Mouse (Mus musculus): ENCODE results near the gene Jak2. TPM values are rescaled to one million over a fixed set of nuclear protein-coding genes. Genes with fewer than 3 reads are reported as not detected.
A peak's percentile ranks its signal among the peaks of the same experiment; 100 is the strongest.

Gene Jak2
- 10 to 100 TPM; 27.0 to 28.5 TPM for total RNA-seq (2021)
- long read RNA-seq, experiment 1, full-length matches to known transcripts: 17 of 26 reads
- long read RNA-seq, experiment 1, partial matches to known transcripts: 2 of 26 reads
- long read RNA-seq, experiment 1, other reads (novel, unspliced or antisense): 7 of 26 reads
- long read RNA-seq, experiment 2, full-length matches to known transcripts: 8 of 11 reads
- long read RNA-seq, experiment 2, partial matches to known transcripts: 0 of 11 reads
- long read RNA-seq, experiment 2, other reads (novel, unspliced or antisense): 3 of 11 reads

DNA sequence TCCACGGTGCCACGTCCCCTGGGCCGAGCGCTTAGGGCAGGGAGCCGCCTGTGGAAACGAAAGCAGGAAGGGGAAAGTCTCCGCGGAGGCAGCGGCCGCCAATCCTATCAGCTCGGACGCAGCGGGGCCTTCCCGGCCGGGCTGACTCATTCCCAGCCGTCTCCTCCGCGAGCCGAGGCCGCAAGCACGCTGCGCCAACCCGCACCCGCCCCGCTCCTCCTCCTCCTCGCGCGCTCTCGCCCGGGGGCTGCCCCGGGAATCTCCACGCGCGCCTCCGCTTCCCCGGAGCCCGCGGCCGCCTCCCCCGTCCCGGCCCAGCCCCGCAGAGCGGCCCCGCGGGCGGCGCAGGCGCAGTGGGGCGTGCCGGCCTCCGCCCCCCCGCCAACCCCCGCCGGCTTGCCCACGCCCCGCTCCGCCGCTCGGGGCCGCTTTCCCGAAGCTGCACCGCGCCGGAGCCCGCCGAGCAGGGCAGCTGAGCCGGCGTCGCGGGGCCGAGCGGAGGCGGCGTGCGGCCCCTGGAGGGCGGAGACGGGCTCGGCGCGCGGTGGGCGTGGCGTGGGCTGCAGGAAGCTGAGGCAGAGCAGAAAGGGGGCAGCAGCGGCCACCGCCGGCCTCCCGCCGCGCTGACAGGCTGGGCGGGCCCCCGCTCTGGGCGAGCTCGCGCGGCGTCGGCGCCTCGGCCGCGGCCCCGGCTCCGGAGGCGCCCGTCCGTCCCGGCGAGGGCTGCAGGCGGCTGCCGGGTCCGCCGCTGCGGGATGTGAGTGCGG is at the start of gene Jak2:
TSS of gene Jak2 (plus strand) at position 638 of the 767 bp plus-strand sequence.
- peak; percentile 79 to 92 for DNase-seq (ENCODE audit: low spot score in 2 of 2)

DNA sequence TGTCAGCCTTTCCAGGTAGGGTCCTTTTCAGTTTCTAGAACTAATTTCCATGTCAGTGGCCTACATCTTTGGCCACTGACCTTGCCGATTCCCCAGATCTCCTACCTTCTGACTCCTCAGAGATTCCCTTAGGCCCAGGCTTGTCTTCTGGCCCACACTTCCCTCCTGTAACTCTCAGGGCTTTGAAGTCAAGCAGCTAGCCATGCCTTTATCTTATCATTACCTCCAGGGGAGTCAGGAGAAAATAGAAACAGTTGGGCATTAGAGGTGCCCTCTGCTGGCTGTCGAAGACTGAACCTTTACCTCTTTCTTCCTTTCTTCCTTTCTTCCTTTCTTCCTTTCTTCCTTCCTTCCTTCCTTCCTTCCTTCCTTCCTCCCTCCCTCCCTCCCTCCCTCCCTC is 48.3 kb upstream of the Jak2 start:
- DNase-seq (ENCODE audit: low spot score in 2 of 2): no peak

DNA sequence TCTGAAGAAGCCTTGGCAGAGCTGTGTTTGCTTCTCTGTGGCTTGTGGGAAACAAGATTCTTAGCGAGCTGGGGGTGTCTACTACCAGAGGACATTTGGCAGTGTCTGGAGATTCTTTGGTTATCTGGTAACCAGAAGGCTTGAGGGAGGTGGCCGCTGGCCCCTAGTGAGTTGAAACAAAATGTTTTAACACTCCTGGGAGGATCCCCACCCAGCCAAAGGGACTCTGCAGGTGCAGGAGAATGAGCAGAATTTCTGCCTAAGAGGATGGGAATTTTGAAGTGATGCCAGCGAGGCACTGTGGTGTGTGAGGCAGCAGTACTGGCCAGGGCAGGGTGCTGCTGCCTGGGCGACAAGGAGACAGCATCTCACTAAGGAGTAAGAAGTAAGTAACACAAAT is 47.0 kb upstream of the Jak2 start:
- no peak for DNase-seq (ENCODE audit: low spot score in 2 of 2)

DNA sequence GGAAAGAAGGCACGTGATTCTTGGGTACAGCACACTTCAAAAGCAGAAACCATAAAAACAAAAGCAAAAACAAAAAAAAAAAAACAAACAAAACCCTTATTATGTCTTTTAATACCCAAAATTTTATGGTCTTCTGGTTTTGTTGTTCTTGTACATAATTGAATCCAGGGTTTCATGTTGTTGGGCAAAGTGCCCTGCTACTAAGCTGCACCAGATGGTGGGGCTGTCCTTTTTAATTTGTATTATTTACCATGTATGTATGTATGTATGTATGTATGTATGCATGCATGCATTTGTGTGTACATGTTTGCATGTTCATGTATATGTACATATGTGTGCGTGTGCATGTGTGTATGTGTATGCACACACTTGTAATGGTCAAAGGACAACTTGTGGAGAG is 46.4 kb upstream of the Jak2 start:
- DNase-seq (ENCODE audit: low spot score in 2 of 2): no peak

DNA sequence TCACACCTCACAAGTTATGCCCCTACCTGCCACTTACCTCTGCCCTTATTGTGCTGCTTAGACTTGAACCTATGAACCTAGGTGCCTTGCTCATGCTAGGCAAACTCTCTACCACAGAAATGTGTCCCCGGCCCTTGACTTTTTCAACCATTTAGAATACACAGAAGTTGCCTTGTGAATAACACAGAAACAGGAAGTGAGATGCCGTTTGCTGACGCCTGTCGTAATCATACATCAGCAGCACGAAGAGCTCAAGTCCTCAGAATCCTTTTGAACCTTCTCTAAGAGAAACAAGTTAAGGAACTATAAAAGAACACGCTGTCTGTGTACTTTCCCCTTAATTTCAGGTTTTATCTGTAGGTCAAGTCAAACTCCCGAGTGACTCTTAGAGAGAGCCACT is 41.7 kb upstream of the Jak2 start:
- DNase-seq (ENCODE audit: low spot score in 2 of 2): no peak

DNA sequence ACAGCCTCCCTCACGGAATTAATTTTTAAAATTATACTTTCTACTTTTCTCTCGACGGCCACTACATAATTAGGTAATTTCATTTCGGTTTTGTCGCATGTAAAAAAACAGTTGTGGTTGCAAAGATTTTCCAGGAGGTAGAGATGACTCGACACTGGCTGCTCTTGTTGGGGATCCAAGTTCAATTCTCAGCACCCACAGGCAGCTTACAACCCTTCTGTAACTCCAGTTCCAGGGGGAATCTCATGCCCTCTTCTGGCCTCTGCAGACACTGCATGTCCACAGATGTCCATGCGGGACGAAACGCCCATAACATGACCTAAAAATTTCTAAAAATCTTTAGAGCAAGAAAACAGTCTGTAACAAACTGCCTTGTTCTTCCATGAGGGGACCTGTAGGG is 41.3 kb upstream of the Jak2 start:
- no peak for DNase-seq (ENCODE audit: low spot score in 2 of 2)

DNA sequence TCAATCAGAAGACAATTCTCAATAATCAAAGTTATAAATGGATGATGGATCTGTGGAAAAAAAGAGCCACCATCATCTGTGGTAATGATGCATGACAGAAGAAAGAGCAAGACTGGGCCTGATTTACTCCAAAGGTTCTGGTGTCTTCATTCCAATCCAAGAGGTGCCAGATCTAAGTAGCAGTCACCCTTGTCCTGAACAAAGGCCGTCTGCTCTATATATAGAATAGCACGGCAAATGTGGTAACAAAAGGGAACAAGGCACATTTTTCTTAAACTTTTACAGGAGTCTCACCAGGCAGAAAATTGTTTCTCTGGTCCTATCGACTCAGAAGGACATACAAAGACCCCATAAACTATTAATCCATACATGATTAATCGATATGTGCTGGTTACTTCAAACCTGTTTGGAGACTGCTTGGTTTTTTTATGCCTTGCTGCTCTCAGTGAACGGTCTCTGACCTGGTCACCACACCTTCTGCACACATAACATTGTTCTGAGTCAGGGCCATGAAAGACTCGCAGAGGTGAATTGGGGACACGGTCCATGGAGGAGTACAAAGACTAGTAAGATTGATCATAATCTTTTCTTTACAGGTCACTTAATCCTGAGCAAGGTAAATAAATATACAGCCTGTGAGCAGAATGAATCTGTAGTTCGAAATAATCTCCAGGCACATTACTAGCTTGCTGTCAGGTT is 35.7 kb upstream of the Jak2 start:
- no peak for DNase-seq (ENCODE audit: low spot score in 2 of 2)

DNA sequence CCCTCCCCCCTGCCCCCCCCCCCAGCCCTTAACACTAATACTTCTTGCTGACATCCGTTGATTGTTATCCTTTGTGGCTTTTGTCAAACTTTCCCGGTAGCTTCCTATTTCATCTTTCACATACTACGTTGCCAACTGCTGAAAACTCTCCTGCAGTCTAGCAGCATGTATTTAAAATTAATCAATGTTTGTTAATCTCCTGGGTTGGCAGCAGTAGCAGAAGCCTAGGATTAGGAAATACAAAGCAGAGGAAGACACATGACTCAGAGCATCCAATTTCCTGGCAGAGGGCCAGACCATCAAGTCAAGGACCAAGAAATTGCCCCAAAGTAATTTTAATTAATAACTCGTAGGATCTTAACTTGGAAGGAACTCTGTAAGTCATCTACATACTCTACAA is 29.8 kb upstream of the Jak2 start:
- DNase-seq (ENCODE audit: low spot score in 2 of 2): no peak

DNA sequence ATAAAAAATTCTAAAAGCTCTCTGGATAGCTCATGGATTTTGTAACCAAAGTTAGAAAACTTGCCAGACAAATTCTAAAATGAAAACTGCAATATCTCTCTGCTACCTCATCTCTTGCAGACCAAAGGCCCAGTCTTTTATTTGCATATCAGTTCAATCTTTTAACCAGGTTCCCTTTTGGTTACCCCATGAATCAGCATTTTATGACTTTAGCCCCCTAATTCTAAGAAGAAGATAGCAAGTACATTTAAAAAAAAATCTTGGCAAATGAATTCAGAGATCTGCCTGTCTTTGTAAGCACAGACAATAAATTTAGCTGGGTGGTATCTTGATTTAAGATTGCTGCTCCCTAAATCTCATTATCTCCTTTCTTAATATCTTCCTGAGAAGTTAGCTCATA is 26.7 kb upstream of the Jak2 start:
- no peak for DNase-seq (ENCODE audit: low spot score in 2 of 2)

DNA sequence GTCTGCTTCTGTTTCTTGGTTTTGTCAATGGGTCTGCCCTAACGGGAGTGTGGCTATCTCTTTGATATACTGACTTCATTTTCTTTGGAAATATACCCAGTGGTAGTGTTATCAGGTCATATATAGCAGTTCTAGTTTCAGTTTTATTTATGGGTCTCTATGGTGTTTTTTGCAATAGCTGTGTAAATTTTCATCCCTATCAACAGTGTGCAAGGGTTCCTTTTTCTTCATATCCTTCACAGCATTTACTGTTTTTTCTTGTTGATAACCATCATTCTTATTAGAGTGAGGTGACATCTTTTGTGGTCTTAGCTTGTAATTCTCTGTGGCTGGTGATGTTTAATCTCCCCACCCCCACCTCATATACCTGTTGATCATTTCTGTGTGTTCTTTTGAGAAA is 24.6 kb upstream of the Jak2 start:
- DNase-seq (ENCODE audit: low spot score in 2 of 2): no peak

DNA sequence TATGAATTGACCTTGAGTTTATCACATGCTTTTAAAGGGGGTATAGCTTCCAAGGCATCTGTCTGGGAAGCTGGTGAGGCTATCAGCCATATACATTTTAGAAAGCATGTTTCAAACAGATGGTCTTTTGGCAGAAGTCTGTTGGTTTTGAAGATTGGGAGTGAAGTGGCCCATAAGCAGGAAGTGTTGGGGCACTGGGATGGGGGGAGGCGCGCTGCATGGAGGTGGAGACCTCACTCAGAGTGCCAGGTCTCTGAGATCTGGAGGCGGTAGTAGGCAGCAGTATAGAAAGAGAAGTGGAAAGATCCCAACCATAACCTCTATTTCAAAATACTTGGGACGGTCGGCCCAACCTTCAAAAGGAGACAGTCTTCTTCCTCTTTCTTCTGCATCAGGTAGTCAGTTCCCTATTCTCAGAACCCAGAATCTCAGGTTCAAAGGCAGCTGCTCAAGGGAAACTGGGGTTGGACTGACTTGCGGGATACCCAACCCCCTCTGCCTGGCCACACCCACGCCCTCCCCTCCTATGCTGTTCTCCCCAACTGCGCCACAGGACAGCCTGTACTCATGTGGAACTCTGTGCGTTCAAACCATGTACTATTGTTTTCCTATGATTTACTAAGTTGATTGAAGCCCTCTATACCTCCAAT is 23.6 kb upstream of the Jak2 start:
- DNase-seq (ENCODE audit: low spot score in 2 of 2): no peak

DNA sequence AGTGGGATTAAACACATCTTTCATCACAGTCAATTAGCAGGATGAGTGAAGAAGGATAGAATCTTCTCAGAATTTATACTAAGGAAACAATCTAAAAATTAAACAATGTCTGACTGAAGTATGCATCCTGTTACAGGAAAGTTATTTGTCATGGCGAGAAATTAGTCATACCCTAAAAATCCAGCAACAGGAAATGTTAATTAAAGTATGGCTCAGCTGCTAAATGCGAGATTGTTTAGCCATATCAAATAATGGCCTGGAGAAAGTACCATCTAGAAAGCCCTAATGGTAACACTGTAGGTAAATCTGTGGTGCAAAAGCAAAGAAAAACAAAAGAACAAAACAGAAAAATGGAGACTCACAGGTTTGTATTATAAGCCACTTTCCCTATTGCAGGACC is 22.6 kb upstream of the Jak2 start:
- no peak for DNase-seq (ENCODE audit: low spot score in 2 of 2)

DNA sequence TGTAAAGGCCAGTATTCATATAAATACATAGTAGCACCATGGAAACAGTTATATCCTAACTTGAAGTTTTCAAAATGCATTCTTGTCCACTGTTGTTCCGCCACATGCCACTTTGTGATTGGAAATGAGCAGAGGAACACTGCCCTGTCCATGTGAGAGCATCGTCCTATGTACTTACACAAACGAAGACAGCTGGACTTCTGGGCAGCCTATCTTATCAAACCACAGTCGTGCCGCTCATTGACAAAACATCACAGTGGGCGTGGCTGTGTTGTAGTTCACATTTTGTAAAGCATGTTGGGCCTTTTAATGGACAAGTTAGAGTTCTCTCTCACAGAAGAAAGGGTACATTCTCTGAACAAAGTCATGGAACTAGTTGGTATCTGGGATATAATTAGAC is 18.9 kb upstream of the Jak2 start:
- no peak for DNase-seq (ENCODE audit: low spot score in 2 of 2)

DNA sequence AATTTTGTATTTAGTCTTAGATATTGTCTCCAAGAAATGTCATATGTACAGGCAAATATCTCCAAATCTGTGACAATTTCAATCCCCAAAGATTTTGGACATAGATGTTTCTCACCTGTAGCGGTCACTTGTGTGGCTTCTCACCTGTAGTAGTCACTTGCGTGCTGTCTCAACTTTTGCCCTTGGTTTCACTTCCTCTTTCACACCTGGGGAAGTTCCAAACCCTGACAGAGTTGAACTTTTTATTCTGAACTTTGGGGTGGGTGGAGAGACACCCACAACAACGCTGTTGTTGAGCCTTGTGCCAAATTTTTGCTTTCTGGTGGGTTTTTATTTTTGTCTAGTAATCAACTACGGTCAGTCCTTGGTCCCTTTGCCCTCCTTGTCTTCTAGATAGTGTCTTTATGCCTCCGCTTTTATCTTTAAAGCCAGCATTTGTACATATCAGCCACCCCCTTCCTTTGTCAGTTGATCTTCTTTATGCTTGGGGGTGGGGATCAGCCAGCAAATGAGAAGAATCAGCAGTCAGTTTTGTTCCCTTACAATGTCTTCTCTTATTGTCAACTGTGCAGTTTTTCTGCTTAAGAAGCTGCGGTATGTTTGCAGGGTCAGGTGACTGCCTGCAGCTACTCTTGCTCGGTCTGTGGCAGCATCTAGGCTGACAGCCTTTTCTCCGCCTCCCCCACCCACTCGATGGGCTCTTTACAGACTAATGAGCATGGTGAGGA is 14.8 kb upstream of the Jak2 start:
- no peak for DNase-seq (ENCODE audit: low spot score in 2 of 2)

DNA sequence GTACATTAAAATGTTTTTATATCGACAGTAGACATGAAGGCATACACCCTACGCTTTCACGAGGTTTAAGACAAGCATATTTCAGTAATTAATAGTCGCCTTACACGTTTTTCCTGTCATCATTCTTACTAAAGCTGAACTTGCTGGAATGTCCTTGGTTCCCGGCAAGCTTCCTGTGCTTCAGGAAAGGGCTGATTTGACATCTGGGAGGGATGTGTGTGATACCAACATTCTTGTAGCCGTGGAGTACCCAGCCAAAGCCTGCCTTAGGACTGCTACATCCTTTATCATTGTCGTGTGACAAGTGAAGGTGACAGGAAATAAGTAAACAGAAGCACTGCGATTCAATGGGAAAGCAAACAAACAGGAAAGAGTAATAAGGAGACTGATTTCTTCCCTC is 13.5 kb upstream of the Jak2 start:
- no peak for DNase-seq (ENCODE audit: low spot score in 2 of 2)

DNA sequence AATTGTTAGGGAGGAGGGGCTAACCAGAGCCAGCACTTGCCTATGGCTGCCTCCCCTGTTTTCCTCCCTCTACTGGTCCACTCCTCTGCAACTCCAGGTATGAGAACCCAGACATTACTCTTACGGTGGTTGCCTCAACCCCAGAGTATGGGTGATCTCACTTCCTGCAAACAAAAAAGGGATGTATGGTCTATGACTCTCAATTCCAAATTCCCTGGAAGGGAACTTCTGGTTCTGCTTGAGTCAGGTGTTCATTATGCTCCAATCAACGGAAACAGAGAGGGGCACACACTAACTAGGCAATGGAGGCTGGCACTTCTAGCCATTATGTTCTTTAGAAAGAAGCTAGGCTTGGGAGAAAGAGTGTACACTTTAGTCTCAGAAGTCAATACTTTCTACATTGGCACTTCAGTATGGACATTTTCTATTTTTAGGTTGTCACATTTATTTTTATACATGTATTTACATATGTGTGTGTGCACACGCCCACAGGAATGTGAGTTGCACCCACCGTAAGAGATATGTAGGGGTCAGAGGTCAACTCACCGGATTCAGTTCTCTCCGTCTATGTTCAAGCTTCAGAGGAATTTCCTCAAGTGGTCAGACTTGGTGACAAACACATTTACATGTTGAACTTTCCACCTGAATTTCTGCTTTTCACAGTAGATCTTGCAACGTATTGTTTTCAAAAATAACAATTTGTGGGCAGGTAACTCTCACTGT is 12.0 kb upstream of the Jak2 start:
- DNase-seq (ENCODE audit: low spot score in 2 of 2): no peak

DNA sequence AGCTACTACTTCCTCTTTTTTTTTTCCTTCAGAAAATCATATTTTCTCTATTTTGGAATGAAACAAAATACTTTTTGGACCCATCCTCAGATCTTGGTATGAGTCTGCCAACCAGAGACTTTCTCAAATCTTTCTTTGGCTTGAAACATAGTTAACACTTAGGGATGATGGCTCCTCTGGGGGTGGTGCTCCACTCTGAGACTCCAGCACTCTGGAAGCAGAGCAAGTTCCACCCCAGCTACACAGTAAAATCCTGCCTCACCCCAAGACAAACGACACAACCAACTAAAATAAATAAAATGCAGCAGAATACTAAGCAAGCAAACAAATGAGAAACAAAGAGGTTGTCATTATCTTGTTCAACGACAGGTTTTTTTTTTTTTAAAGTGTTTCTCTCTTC is 11.0 kb upstream of the Jak2 start:
- DNase-seq (ENCODE audit: low spot score in 2 of 2): no peak

DNA sequence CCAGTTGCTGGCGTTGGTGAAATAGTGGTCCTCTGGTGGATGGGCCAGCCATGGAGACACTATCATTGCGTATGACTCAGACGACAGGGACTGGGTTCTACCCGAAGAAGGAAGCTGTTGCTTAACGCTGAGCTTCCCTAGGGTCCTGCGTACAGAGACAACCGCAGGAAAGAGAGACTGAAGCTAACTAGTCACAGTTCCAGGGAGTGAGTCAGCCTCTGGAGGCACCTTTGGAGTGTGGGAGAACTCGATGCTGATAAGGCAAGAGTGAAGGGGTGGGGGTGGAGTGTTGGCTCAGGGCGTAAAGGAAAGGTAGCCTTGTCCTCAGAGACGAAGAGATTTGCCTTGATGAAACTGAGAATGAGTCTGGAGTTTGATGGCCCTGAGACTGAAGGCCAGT is 10.0 kb upstream of the Jak2 start:
- no peak for DNase-seq (ENCODE audit: low spot score in 2 of 2)

DNA sequence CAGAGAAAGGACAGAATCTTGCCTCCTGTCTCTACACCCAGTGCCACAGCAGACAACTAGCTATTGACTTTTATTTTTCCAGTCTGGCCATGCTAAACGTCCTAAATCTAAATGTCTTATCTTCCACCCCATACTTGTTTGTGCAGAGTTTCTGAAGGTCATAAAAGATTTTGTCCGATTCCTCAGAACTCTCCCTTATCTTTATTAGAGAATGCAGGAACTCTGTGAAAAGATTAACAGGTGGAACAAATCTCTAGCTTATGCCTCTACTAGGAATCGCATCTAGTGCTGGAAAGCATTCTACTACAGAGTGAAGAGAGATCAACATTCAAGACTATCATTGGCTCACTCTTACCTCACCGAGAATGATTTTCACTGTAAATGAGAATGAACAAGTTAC is 1.7 kb upstream of the Jak2 start:
- DNase-seq (ENCODE audit: low spot score in 2 of 2): no peak

DNA sequence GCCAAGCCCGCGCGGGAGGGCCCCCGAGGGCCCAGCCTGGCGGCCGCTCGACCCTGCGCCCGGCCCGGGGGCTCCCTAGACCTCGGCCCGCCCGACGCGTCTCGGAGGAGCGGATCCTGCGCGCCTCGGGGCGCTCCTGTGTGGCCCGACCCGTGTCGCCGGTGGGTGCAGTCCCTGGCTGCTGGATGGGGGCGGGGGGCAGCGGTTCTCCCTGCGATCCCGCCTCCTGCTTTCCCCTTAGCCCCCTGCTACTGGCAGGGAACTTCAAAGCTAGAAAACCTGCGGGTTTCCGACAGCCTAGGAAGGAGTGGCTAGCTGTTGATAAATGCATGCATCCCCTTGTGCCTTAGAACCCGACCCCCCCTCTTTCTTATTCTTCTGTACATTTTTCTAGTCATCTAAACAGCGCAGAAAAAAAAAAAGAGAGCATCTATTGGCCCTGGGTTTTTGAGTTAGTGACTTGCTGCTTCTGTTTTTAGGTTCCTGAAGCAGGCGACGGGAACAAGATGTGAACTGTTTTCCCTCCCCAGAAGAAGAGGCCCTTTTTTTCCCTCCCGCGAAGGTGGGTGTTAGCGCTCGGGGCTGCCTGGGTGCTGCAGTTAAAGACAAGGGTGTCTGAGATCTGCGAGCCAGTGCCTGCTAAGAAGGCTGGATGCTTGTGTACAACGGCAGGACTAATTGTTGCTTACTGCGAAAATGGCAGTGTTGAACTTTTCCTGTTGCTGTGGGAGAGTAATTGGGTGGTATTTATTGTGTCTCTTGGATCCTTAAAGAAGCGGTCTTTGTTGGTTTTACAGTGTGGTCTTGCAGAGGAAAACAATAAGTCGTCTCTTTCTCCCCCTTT is 552 bp downstream of the Jak2 start:
- peak; percentile 21 to 35 for DNase-seq (ENCODE audit: low spot score in 2 of 2)

All from layer of hippocampus, postnatal 14 days (tissue).